Mouse (Mus musculus) induced T-regulatory cell, adult 2 months (primary cell): Measurements from ENCODE around the gene Lbp.

Source experiments
- DNase-seq: peaks from one replicate; pipeline ENCODE4 v3.0.0-alpha.2; 2012; ENCODE audit warnings: low read depth

The Lbp gene

DNA sequence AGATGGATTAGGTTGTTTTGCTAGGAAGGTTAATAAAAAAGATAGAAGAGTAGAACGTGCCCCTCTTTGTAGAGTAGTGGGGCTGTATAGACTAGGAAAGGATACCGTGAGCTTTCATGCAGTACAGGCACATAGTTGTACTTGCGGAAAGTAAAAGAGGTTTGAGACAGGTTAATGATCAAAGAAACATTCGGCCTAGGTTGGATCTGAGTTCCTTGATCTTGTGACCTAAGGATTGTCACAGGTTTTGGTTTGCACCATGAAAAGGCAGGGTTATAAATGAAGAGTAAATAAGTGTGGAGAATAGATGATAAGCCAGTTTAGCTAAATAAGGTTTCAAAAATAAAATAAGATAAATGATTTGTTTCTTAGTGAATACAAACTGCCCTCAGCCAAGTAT lies 57.9 kb downstream of the Lbp start:
- DNase-seq = no peak

GRCm38 (mm10) chr2:158365099-158365850 lies 59.0 kb downstream of the Lbp start:
- DNase-seq = no peak

- DNase-seq = no peak
Observed at GRCm38 (mm10) chr2:158367654-158368053, 61.4 kb downstream of the Lbp start.

DNA sequence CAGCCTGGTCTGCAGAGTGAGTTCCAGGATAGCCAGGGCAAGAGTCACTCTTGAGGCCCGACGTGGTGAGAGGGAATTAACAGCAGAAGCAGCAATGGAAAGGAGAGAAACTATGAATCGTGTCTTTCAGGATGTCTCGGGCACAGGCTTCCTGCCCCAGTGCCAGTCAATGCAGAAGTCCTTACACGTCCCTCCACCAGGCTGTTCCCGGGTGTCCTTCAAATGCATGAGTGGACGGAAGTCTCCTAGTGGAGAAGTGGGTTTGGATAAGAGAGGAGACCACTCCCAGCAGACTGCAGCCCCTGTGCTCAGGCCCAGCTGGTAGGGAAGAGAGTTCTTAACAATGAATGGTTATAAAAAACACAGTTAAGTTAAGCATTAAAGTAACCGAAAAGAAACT lies 62.0 kb downstream of the Lbp start:
- DNase-seq = no peak

GRCm38 (mm10) chr2:158369474-158370172 lies 63.3 kb downstream of the Lbp start:
- DNase-seq = no peak

DNA sequence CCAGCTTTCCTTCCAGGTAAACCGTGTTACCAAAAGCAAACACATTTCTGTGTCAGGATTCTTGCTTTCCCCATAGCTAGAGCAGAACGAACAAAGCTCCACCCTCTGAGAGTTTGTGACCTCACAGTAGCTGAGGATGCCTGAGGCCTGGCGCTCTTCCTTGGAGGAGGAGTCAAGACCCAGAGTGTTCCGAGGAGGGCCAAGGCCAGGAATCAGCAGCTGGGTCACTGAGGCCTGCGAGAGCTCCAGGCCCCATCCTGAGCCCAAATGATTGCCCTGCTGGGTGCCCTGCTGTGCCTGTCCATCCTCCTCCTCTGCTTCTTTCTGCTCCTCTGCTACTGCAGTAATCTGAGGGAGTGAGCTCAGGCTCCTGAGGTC lies 63.9 kb downstream of the Lbp start:
- no peak for DNase-seq

- no peak for DNase-seq
Observed at GRCm38 (mm10) chr2:158373061-158373460, 66.8 kb downstream of the Lbp start.

DNA sequence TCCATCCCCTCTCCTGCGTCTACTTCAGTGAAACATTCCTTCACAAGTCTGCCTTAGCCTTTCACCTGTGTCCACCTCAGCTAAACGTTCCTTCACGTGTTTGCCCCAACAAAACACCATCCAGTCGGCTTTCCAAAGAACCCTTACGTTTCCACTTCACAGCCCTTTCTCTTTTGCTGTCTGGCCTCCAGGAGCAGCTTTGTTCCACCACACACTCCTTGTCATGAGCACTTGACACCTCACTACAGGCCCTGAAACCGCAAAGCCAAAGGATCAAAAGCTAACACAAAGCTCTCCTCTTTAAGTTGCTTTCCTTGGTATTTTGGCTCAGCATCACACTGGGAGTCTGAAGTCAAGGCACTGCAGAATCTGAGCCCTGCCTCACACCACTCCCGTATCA lies 67.2 kb downstream of the Lbp start:
- DNase-seq = no peak

DNA sequence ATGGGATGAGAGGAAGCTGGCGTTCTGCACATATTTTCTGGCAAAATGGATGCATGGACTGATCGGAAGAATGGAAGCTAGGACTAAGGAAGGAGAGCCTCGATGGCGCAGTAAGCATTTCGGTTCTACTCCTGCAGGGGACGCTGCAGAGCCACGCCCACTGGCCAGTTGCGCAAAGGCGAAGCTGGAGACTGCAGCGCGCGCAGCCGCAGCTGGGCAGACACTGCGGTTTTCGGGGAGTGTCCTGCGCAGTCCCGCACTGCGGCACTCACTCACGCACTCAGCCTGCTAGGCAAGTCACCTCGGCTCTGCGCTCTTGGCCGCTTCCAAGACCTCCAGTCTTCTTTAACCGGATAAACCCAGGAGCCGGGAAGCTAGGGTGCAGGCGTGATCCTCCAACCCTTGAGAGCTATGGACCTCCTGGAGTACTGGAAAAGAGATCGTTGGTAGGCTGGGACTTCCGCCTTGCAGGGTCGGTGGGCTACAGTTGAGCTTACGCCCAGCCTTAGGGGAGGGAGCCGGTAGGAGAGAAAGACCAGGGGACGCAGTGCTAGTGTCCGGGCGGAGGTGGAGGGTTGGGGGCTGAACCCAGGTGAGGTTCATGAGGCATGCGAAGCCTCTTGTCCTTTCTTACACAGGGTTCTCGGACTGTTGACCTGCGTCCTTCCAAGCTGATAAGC lies 69.3 kb downstream of the Lbp start, which contains the start of gene Snhg11:
TSS of gene Snhg11 (plus strand) at position 196 of the 680 bp plus-strand sequence.
- DNase-seq = peak; percentile 20

DNA sequence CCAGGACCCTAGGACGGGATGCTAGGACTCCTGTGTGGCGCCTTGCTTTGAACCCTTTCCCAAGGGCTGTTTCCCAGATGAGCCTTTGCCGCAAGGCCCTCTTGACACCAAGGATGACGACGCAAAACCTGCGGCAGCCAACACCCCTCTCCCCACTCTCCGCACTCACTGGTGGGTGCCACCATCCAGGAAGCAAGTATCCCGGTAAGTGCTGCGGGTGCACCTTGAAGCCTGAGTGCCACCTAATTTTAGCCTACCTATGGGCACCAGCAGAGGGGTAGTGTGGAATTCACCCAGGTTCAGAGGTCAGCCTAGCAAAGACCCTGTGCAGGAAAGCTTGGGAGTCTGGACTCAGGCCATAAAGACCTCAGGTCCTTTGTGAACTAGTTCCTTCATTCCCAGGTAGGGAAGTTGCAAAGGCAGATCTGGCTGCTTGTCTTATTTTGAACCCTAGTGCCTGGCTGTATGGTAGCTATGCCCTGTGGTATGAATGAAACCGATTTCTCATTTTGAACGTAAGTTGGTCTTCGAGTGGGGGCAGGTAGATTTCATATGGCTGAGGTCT lies 69.9 kb downstream of the Lbp start:
- no peak for DNase-seq

DNA sequence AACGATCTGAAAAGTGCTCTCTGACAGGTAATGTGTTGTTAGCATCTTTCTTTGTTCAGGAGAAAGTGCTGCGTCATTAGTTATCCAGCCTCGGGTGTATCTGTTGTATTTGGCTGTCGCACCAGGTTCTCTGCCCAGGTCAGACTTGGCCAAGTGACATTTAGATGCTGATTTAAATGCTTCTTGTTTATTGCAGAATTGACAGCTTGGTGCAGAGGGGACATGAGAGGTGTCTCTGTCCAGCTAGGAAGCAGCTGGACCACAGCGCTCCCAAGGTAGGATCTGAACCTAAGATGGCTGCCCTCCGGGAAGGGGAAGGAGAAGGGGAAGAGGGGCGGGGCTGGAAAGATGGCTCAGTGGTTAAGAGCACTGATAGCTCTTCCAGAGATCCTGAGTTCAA lies 70.5 kb downstream of the Lbp start:
- no peak for DNase-seq

- no peak for DNase-seq
Observed at GRCm38 (mm10) chr2:158377811-158378210, 71.5 kb downstream of the Lbp start.

GRCm38 (mm10) chr2:158379354-158380078 lies 73.2 kb downstream of the Lbp start:
- peak; percentile 91 for DNase-seq
